Comparison of ENCODE assay signal across 30 mouse cellular contexts in genomic region chr2:172467206-172467605, GRCm38 (mm10). TPM values are rescaled to one million over a fixed set of nuclear protein-coding genes. Genes with fewer than 3 reads are reported as not detected.
A peak's percentile ranks its signal among the peaks of the same experiment; 100 is the strongest.
DNase-seq lines count a peak whose midpoint lies in the region; ATAC-seq and TF ChIP-seq lines count a peak whose summit lies in the region.
"Had no signal": no experiment of that assay in that cellular context is flagged by ENCODE, and none has a peak within 500 bp of the region (broad histone marks: within the 10 kb centered on the region; RNA-seq: fewer than 3 reads in every experiment).

No protein-coding gene starts in this region.

- peaks cover 39% of the 10 kb centered on the region for H3K4me1 ChIP-seq in forebrain, embryonic 13.5 days
- peaks cover 18% of the 10 kb centered on the region for H3K4me1 ChIP-seq in forebrain, embryonic 10.5 days
- 0 out of 2 replicates have a peak, but pooled peaks cover 2% of the 10 kb centered on the region for H3K4me1 ChIP-seq in embryonic fibroblast, embryonic 13.5 days (ENCODE audit: control insufficient read depth, insufficient read depth, low read length)
- H3K4me1 ChIP-seq: embryonic facial prominence, embryonic 10.5 days; heart, embryonic 12.5 days; neural tube, embryonic 12.5 days; stomach, embryonic 15.5 days had no signal

- ATAC-seq in forebrain, embryonic 13.5 days = no peak
- ATAC-seq in Patski = peak; percentile 75
- ATAC-seq: CD4-positive, CD25-positive, alpha-beta regulatory T cell, adult 4 months; intestine, postnatal 0 days had no signal

- no peaks in the 10 kb centered on the region for H3K27me3 ChIP-seq in forebrain, embryonic 13.5 days
- H3K27me3 ChIP-seq in forebrain, embryonic 10.5 days (ENCODE audit: poor library complexity, severe bottlenecking) = no peaks in the 10 kb centered on the region
- no peaks in the 10 kb centered on the region for H3K27me3 ChIP-seq in Patski
- H3K27me3 ChIP-seq: heart, embryonic 12.5 days; neural tube, embryonic 12.5 days; stomach, embryonic 15.5 days had no signal

- no peak overlapping the region for H3K4me3 ChIP-seq in forebrain, embryonic 13.5 days
- H3K4me3 ChIP-seq in forebrain, embryonic 10.5 days = no peak overlapping the region
- H3K4me3 ChIP-seq in embryonic fibroblast, embryonic 13.5 days (ENCODE audit: insufficient read depth, low read length) = no peak overlapping the region
- H3K4me3 ChIP-seq: embryonic facial prominence, embryonic 10.5 days; heart, embryonic 12.5 days; layer of hippocampus, adult 2 months; neural tube, embryonic 12.5 days; stomach, embryonic 15.5 days had no signal

- CTCF ChIA-PET in Patski (lab: Charles Lee) = interaction anchor here (1.5 kb wide), 1 partner anchor 11 kb away, joined by 4 read pairs; no protein-coding TSS in a partner anchor

- no peak for TF ChIP-seq CTCF in Patski (IDR thresholded peaks at IDR 0.05)
- TF ChIP-seq CTCF in embryonic fibroblast, embryonic 13.5 days (IDR thresholded peaks at IDR 0.05; ENCODE audit: borderline replicate concordance, insufficient read depth, low read length) = no peak

- H3K36me3 ChIP-seq in forebrain, embryonic 13.5 days (ENCODE audit: poor library complexity, severe bottlenecking) = peaks cover 73% of the 10 kb centered on the region
- H3K36me3 ChIP-seq in forebrain, embryonic 10.5 days (replicated peaks) = peaks cover 78% of the 10 kb centered on the region

- WGBS in forebrain, embryonic 13.5 days = 90% methylated on average over 5 of the region's 5 CpGs
- WGBS in forebrain, embryonic 10.5 days = 96% methylated on average over 5 of the region's 5 CpGs

- H3K4me2 ChIP-seq in forebrain, embryonic 13.5 days = no peak overlapping the region
- H3K4me2 ChIP-seq: heart, embryonic 12.5 days; liver, embryonic 11.5 days; neural tube, embryonic 12.5 days; stomach, embryonic 15.5 days had no signal

- POLR2A ChIA-PET in Patski (lab: Charles Lee) = no interaction called here

- peak overlapping the region; percentile 65; the same call in 1 of the 2 replicates for H3K27ac ChIP-seq in forebrain, embryonic 13.5 days
- H3K27ac ChIP-seq in forebrain, embryonic 10.5 days = no peak overlapping the region
- H3K27ac ChIP-seq in embryonic fibroblast, embryonic 13.5 days (ENCODE audit: insufficient read depth, low read length) = peak overlapping the region; percentile 8; the same call in 1 of the 2 replicates
- H3K27ac ChIP-seq: embryonic facial prominence, embryonic 10.5 days; layer of hippocampus, adult 2 months; neural tube, embryonic 12.5 days; stomach, embryonic 15.5 days had no signal

- in situ Hi-C loops in Patski (cut with MboI; ENCODE audit: low pct_unique_long_range_greater_than_20kb) = no loop called here

- H3K9ac ChIP-seq in forebrain, embryonic 13.5 days = peak overlapping the region; percentile 30; the same call in 1 of the 2 replicates
- H3K9ac ChIP-seq: heart, embryonic 12.5 days; neural tube, embryonic 12.5 days; stomach, embryonic 15.5 days had no signal

- no peak for TF ChIP-seq POLR2A in embryonic fibroblast, embryonic 13.5 days (IDR thresholded peaks at IDR 0.05; ENCODE audit: low read depth, low read length)

- no peaks in the 10 kb centered on the region for H3K9me3 ChIP-seq in forebrain, embryonic 13.5 days (replicated peaks)
- H3K9me3 ChIP-seq in forebrain, embryonic 10.5 days = no peaks in the 10 kb centered on the region
- H3K9me3 ChIP-seq: embryonic facial prominence, embryonic 10.5 days; heart, embryonic 12.5 days; neural tube, embryonic 12.5 days; stomach, embryonic 15.5 days had no signal

- no peak for DNase-seq in forebrain, embryonic 10.5 days (ENCODE audit: extremely low spot score, low spot score)
- DNase-seq in 416B (ENCODE audit: low read depth) = peak; percentile 45
- peak; percentile 47 for DNase-seq in Patski (ENCODE audit: low read depth, low spot score)
- DNase-seq in right cerebral cortex, adult 18-20 months = no peak
- DNase-seq in spleen, adult 18-20 months = no peak
- DNase-seq: cerebellum, adult 9-10 months; gastrocnemius, postnatal 25 days; heart, adult 18-20 months; heart, postnatal 10 days; layer of hippocampus, postnatal 36 days; lung, adult 18-20 months; lung, postnatal 10 days; midbrain, embryonic 14.5 days; retina, postnatal 1 day; thymus, adult 2 months; thymus, postnatal 4 days had no signal

RNA-seq across cellular contexts. Expression of gene Fam209, which starts 5.1 kb away (rescaled TPM):
- 0.76 and 0.98 TPM in 2 replicates for polyA plus RNA-seq in forebrain, embryonic 13.5 days (2015; fragmentation: Nextera tagmentation; extraction: Ambion mirVana)
- 0.50 and 0.55 TPM in 2 replicates for polyA plus RNA-seq in forebrain, embryonic 10.5 days (2016; fragmentation: Nextera tagmentation; extraction: Ambion mirVana)
- polyA plus RNA-seq in Patski (2021) = 0.12 TPM
- 0.72 TPM in 1 of 2 replicates, not detected in the other for polyA plus RNA-seq in embryonic fibroblast, embryonic 13.5 days (2011; ENCODE audit: insufficient read length, low read depth, missing spikeins)
- polyA plus RNA-seq: hindbrain, embryonic 11.5 days; intestine, postnatal 0 days; kidney, embryonic 14.5 days; limb, embryonic 11.5 days; neural tube, embryonic 12.5 days had no signal

RNA-seq across cellular contexts. Expression of gene Gcnt7, which starts 8.8 kb away (rescaled TPM):
- polyA plus RNA-seq in forebrain, embryonic 13.5 days (2015; fragmentation: Nextera tagmentation; extraction: Ambion mirVana) = 1.6 and 2.4 TPM in 2 replicates
- polyA plus RNA-seq in forebrain, embryonic 10.5 days (2016; fragmentation: Nextera tagmentation; extraction: Ambion mirVana) = 1.6 and 2.6 TPM in 2 replicates
- polyA plus RNA-seq in Patski (2021) = 0.06 TPM
- polyA plus RNA-seq in embryonic fibroblast, embryonic 13.5 days (2011; ENCODE audit: insufficient read length, low read depth, missing spikeins) = not detected in 2 replicates
- polyA plus RNA-seq: brain, embryonic 14.5 days; thymus, adult 2 months had no signal

RNA-seq across cellular contexts. Expression of gene Rtf2, which starts 26.9 kb away (rescaled TPM):
- 99.2 and 99.3 TPM in 2 replicates for polyA plus RNA-seq in forebrain, embryonic 13.5 days (2015; fragmentation: Nextera tagmentation; extraction: Ambion mirVana)
- polyA plus RNA-seq in forebrain, embryonic 10.5 days (2016; fragmentation: Nextera tagmentation; extraction: Ambion mirVana) = 84.8 and 85.6 TPM in 2 replicates
- 76.4 TPM for polyA plus RNA-seq in Patski (2021)
- 40.9 and 51.9 TPM in 2 replicates for polyA plus RNA-seq in embryonic fibroblast, embryonic 13.5 days (2011; ENCODE audit: insufficient read length, low read depth, missing spikeins)

Comparison
In these comparisons a context has a peak if more than half of its experiments do, and no peak if none do; other contexts are left out.
1. DNase-seq: peak in 416B (single experiment) and Patski (single experiment); none in forebrain, embryonic 10.5 days (single experiment), right cerebral cortex, adult 18-20 months (single experiment) and spleen, adult 18-20 months (0 of 2).